Mouse (Mus musculus): ENCODE measurements around the gene Rsrc1. TPM values are rescaled to one million over a fixed set of nuclear protein-coding genes. Genes with fewer than 3 reads are reported as not detected.
"Not testable (repeated sequence)": the region's sequence is repeated elsewhere in the genome, so short reads cannot be mapped to it uniquely, and the experiment has no call there.

The Rsrc1 gene
- polyA plus RNA-seq, 1 experiment, result 19.6 TPM

DNA sequence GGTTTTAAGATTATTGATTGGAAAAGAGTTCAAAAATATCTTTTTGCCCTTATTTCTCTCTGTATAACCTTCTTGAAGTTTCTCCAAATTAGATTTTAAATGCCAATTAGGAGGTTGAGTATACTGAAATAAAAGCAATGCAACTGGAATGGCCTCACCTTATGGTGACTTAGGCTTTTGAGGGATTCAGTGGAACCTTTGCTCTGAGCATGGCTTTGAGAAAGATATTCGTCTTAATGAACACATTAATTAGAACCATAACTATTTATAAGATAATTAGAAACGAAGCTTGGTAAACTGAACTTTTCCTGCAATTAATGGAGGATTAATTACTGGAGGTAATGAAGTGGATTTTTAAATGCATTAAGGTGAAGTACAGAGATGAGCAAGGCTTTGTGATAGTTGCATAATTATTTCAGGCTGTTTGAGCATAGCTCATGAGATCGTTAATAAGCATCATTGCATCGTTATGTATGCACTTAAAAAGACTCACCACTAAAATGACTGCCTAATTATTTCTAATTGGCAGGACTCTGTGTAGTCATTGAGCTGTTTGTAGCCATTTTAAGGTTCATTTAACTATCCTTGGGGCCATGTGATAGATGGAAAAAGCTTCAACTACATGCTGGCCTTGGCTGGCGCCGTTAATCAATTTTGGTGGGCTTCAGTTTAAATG, 55.3 kb downstream of the Rsrc1 start:
- 85% methylated on average over 6 of the region's 6 CpGs for WGBS
- no peaks in the 10 kb centered on the region for H3K4me1 ChIP-seq (ENCODE audit: control insufficient read depth, insufficient read depth, low read length)
- no peak overlapping the region for H3K27ac ChIP-seq (ENCODE audit: control insufficient read depth, insufficient read depth, low read depth, low read length, poor library complexity)
- H3K4me3 ChIP-seq (replicated peaks; ENCODE audit: control insufficient read depth, low read depth, low read length), result no peak overlapping the region
- no peak for TF ChIP-seq POLR2A (IDR thresholded peaks at IDR 0.05; ENCODE audit: borderline replicate concordance, control insufficient read depth, low read depth, low read length)
- no peak for TF ChIP-seq CTCF (IDR thresholded peaks at IDR 0.05; ENCODE audit: control insufficient read depth, insufficient read depth, low read length)

DNA sequence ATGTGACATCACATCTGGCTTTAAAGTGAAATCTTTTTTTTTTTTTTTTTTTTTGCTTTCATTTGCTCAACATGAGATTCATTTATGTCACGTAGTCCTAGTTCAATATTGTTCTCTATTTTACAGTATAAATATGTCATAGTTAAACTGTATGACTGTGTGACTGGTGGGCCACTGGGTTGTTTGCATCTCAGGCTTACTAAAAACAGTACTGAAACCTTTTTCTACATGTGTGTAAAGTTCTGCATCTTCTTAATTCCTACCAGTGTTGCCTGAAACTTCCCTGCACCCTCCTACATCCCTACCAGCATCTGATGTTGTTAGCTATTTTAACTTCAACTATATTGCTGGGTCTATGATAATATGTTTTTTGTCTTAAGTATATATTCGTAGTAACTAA, 78.6 kb downstream of the Rsrc1 start:
- WGBS, result 79% methylated on average over 2 of the region's 2 CpGs
- H3K27ac ChIP-seq (ENCODE audit: control insufficient read depth, insufficient read depth, low read depth, low read length, poor library complexity), result no peak overlapping the region
- H3K4me1 ChIP-seq (ENCODE audit: control insufficient read depth, insufficient read depth, low read length), result no peaks in the 10 kb centered on the region
- H3K4me3 ChIP-seq (replicated peaks; ENCODE audit: control insufficient read depth, low read depth, low read length), result no peak overlapping the region
- no peak for TF ChIP-seq POLR2A (IDR thresholded peaks at IDR 0.05; ENCODE audit: borderline replicate concordance, control insufficient read depth, low read depth, low read length)
- TF ChIP-seq CTCF (IDR thresholded peaks at IDR 0.05; ENCODE audit: control insufficient read depth, insufficient read depth, low read length), result no peak

DNA sequence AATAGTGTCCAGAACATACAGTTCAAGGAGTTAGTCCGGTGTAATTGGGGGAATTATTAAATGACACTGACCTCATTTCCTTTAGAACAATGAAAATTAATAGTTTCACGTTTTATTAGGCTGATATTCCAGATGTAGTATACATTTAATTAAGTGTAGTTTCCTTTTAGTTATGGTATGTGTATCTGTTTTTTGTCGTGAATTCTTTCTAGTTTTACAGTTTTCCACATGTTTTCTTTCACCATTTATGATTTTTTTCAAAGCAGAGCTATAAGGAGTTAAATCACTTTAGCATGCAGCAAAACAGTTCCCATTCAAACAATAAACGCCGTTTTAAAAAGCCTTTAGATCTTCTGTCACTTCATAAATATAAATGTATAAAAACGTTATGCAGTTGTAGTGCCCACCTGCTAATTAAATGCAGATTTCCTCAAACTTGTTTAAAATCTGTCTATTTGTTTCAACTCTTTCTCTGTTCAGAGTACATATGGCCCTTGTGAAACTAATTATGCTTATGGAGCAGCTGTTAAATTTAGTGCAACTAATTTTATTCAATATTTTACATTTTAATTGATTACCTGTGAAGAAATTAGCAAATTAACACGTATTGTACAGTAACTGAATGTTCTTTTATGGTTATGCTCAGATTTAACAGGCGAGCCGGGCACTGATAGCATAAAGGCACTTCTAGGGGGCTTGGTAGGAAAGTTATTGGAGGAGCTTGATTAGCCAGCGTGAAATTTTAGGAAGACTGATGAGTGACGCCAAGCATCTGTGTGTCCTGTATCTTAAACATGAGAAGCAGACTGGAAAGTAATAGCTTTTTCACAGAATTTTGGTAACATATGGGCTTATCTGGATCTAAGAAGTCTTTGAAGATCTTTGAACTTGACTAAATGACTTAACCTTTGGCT, 89.6 kb downstream of the Rsrc1 start:
- Histone ChIP-seq H3K27ac (ENCODE audit: control insufficient read depth, insufficient read depth, low read depth, low read length, poor library complexity) (no peak overlapping the region), H3K4me1 (ENCODE audit: control insufficient read depth, insufficient read depth, low read length) (no peaks in the 10 kb centered on the region), H3K4me3 (replicated peaks; ENCODE audit: control insufficient read depth, low read depth, low read length) (no peak overlapping the region)
- TF ChIP-seq POLR2A (IDR thresholded peaks at IDR 0.05; ENCODE audit: borderline replicate concordance, control insufficient read depth, low read depth, low read length), result no peak
- no peak for TF ChIP-seq CTCF (IDR thresholded peaks at IDR 0.05; ENCODE audit: control insufficient read depth, insufficient read depth, low read length)
- WGBS, result 85% methylated on average over 11 of the region's 11 CpGs

DNA sequence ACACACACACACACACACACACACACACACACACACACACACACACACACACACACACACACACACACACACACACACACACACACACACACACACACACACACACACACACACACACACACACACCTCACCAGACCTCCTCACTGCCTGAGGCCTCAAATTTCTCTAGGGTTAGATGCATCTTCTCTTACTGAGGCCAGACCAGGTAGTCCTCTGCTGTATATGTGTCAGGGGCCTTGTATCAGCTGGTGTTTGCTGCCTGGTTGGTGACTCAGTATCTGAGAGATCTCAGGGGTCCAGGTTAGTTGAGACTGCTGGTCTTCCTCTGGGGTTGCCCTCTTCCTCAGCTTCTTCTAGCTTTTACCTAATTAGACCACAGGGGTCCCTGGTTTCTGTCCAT, 92.5 kb downstream of the Rsrc1 start:
- H3K27ac ChIP-seq (ENCODE audit: control insufficient read depth, insufficient read depth, low read depth, low read length, poor library complexity); H3K4me1 ChIP-seq (ENCODE audit: control insufficient read depth, insufficient read depth, low read length): not testable (repeated sequence)

DNA sequence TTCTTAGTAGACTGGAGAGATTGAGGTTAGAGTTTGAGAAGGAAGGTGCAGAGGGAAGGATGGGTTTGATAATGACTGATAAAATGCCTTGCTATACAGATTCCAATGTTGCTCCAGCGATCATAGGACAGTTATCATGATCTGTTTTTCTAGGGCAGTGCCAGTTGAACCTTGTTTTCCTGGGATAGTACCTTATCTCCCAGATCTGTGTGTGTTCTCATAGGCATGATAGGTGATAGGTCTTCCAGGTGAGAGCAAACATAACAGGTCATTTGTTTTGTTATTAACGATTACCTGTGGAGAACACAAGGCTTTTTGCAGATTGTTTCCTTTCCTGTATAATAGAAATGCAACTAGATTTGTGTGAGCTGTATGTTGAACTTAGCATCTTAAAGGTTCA, 94.3 kb downstream of the Rsrc1 start:
- WGBS, result 86% methylated on average over 2 of the region's 2 CpGs
- no peak for TF ChIP-seq CTCF (IDR thresholded peaks at IDR 0.05; ENCODE audit: control insufficient read depth, insufficient read depth, low read length)
- no peak for TF ChIP-seq POLR2A (IDR thresholded peaks at IDR 0.05; ENCODE audit: borderline replicate concordance, control insufficient read depth, low read depth, low read length)
- no peak overlapping the region for H3K27ac ChIP-seq (ENCODE audit: control insufficient read depth, insufficient read depth, low read depth, low read length, poor library complexity)
- H3K4me3 ChIP-seq (replicated peaks; ENCODE audit: control insufficient read depth, low read depth, low read length), result no peak overlapping the region
- H3K4me1 ChIP-seq (ENCODE audit: control insufficient read depth, insufficient read depth, low read length), result no peaks in the 10 kb centered on the region

More for the DNA sequence above, 92.5 kb downstream of the Rsrc1 start:
- not testable (repeated sequence) for H3K4me3 ChIP-seq (replicated peaks; ENCODE audit: control insufficient read depth, low read depth, low read length)

DNA sequence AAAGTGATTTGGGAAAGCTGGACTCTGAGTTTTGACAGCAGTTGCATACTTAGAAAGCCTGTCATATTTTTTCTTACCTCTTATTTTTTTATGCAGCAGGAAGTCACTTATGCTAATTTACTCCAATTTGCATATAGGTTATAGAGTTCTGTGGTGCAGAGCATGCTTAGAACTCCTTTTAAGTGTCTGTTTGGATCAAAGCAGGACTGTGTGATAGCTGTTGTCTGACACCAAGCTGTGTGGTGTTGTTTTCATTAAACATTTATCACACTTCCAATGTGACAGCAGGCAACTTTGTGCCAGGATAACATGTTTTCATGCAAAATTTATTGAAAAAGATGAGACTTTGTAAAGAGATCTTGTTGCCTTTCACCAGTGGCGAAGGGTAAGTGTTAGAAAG, 103.6 kb downstream of the Rsrc1 start:
- no peak overlapping the region for H3K27ac ChIP-seq (ENCODE audit: control insufficient read depth, insufficient read depth, low read depth, low read length, poor library complexity)
- H3K4me1 ChIP-seq (ENCODE audit: control insufficient read depth, insufficient read depth, low read length), result no peaks in the 10 kb centered on the region
- H3K4me3 ChIP-seq (replicated peaks; ENCODE audit: control insufficient read depth, low read depth, low read length), result no peak overlapping the region
- 80% methylated on average over 1 of the region's 1 CpGs for WGBS
- TF ChIP-seq POLR2A (IDR thresholded peaks at IDR 0.05; ENCODE audit: borderline replicate concordance, control insufficient read depth, low read depth, low read length), result no peak
- TF ChIP-seq CTCF (IDR thresholded peaks at IDR 0.05; ENCODE audit: control insufficient read depth, insufficient read depth, low read length), result no peak

DNA sequence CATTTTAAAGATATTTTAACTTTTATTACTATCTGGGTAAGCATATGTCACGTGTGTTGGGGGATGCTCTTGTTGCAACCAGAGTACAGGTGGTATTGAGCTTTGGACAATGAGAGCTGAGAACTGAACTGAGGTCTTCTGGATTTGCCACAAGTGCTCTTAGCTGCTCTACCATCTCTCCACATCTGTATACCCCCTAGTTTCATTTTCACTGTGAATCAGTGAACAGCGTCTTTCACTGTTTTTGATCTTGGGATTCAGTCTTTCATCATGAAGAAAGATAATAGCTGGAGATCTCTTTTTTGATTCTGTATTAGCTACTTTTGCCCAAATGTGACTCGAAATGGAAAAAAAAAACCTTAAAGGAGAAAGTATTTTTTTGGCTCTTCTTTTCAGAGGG, 127.2 kb downstream of the Rsrc1 start:
- TF ChIP-seq CTCF (IDR thresholded peaks at IDR 0.05; ENCODE audit: control insufficient read depth, insufficient read depth, low read length), result no peak
- no peak for TF ChIP-seq POLR2A (IDR thresholded peaks at IDR 0.05; ENCODE audit: borderline replicate concordance, control insufficient read depth, low read depth, low read length)
- Histone ChIP-seq H3K4me1 (ENCODE audit: control insufficient read depth, insufficient read depth, low read length) (no peaks in the 10 kb centered on the region; the same call in 1 of the 2 replicates), H3K4me3 (replicated peaks; ENCODE audit: control insufficient read depth, low read depth, low read length) (no peak overlapping the region), H3K27ac (ENCODE audit: control insufficient read depth, insufficient read depth, low read depth, low read length, poor library complexity) (no peak overlapping the region)
- WGBS, result 81% methylated on average over 3 of the region's 3 CpGs

DNA sequence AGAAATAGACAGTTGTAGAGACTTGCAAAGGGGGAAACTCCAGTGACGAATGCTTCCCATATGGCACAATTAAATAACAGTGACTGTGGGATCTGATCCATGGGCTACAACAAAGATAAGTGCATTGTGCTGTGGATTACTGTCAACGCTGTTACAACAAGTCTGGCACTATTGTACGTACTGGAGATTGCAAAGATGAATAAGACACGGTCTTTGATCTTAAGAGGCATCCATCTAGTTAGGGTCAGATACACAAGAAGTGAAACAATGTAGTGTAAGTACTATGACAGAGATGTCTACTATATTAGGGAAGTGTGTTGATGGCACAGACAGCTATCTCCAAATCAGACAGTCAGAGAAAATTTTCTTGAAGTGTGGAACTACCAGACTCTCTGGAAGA, 135.1 kb downstream of the Rsrc1 start:
- Histone ChIP-seq H3K4me3 (replicated peaks; ENCODE audit: control insufficient read depth, low read depth, low read length) (no peak overlapping the region), H3K27ac (ENCODE audit: control insufficient read depth, insufficient read depth, low read depth, low read length, poor library complexity) (no peak overlapping the region), H3K4me1 (ENCODE audit: control insufficient read depth, insufficient read depth, low read length) (no peaks in the 10 kb centered on the region)
- 83% methylated on average over 4 of the region's 4 CpGs for WGBS
- TF ChIP-seq POLR2A (IDR thresholded peaks at IDR 0.05; ENCODE audit: borderline replicate concordance, control insufficient read depth, low read depth, low read length) (no peak), CTCF (IDR thresholded peaks at IDR 0.05; ENCODE audit: control insufficient read depth, insufficient read depth, low read length) (no peak)

All from bone marrow, adult 2 months (tissue).